Mouse (Mus musculus) lung, adult 2 months (tissue): ENCODE results near the gene Pkp4. TPM values are rescaled to one million over a fixed set of nuclear protein-coding genes. Genes with fewer than 3 reads are reported as not detected.
"Not testable (repeated sequence)": the region's sequence is repeated elsewhere in the genome, so short reads cannot be mapped to it uniquely, and the experiment has no call there.

Experiments
- DNase-seq: peaks from one replicate; pipeline ENCODE4 v3.0.0; 2022
- H3K4me1 ChIP-seq: fragments of 200-500 bp; 2 replicates; pipeline ENCODE4 v1.6.1; 2011; ENCODE audit warnings: low read length; ENCODE audit not compliant: control insufficient read depth, insufficient read depth
- H3K4me3 ChIP-seq: fragments of 200-500 bp; replicated peaks from 2 replicates; pipeline ENCODE3; 2011; ENCODE audit warnings: low read depth, mild to moderate bottlenecking, control low read depth, low read length; ENCODE audit errors: extremely low read depth
- CTCF ChIP-seq: fragments of 200-500 bp; IDR thresholded peaks from 2 replicates; pipeline ENCODE4 v1.5.1; 2011; ENCODE audit warnings: mild to moderate bottlenecking, low read length, control low read depth; ENCODE audit not compliant: insufficient read depth
- POLR2A ChIP-seq: fragments of 200-500 bp; IDR thresholded peaks from 2 replicates; pipeline ENCODE4 v1.6.1; 2011; ENCODE audit warnings: low read depth, mild to moderate bottlenecking, control low read depth, low read length, borderline replicate concordance; ENCODE audit errors: extremely low read depth
- WGBS: fragments of 180-500 bp; shearing (Covaris S2); methylation state at CpG from one replicate; pipeline ENCODE4 v1.1.7; 2018; 5-methylcytosine and 5-hydroxymethylcytosine counted together
- polyA plus RNA-seq: library from polyadenylated mRNA; depleted of rRNA; stranded (reverse); fragments of >200 nt; gene quantifications from 2 replicates; pipeline ENCODE4 v1.2.3, GENCODE M21; 2012

Pkp4 gene
- polyA plus RNA-seq, 1 experiment = 76.2 TPM

DNA sequence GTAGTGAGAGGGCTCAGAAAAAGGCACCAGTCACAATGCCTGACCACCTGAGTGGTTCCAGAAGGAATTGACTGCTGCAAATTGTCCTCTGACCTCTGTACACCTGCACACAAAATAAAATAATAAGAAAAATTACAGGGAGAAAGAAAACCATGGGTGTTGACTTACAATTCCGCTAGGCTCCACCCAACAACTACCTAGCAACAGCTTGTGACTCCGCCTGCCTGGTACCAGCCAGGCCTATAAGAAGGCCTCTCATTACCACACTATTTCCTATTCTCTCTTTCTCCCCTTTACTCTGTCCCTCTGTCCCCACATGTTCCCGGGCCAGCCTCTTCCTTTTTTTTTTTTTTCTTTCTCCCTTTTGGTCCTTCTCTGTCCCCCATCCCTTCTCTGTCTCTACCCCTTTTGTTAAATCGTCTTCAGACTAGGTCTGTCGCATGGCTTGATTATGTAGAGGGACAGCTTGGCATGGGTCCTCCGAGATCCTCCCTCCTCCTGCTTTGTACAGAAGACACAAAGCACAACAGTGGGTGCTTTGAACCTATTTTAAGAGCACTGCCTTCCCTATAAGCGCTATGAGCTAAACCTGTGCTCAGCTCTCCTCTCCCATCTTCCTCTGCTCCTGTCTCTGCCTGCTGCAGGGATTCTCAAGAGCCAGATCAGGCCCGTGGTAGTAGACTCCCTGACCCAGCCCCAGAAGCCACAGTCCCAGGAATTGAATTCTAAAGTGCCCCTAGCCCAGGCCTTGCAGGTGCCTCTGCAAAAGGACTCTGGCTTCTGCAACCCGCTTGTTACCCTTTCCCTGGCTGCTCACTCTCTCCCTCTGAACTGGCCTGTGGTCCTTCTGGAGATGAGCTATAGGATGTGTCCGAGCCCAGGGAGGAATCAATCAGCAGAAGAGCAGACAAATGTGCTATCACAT is 223.5 kb downstream of the Pkp4 start:
- TF ChIP-seq CTCF (no peak), POLR2A (no peak)
- H3K4me3 ChIP-seq = no peak overlapping the region
- no peak for DNase-seq
- 84% methylated on average over 10 of the region's 10 CpGs for WGBS
- no peaks in the 10 kb centered on the region for H3K4me1 ChIP-seq

DNA sequence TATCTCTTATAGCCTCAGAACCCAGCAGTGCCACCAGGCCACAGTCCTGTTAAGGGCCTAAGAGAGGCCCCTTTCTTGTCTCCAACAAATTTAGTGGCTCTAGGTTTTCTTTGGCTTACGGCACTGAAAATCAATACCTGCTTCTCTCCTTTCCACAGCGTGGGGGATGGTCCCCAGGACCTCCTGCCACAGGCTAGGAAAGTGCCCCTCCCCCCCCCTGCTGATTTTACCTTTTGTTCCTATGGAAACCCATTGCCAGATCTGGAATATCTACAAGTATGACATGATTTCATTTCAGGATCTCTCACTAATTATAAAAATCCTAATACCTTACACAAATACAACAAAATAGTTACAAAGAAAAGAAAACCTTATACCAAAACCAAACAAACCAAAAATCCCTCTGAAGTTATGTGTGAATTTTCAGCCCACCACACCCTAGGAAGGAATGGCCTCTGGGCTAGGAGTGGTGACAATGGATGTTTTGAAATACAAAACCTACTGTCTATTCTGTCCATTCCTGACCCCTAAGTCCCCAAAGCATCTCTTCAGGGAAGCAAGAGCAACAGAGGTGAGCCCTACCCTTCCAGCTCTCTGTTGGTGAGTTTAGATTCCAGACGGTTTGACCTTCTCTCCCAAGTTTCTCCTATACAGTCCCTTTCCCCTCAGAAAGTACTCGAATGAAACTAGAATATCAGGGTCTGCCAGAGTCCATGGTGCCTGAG is 224.7 kb downstream of the Pkp4 start:
- TF ChIP-seq CTCF (no peak), POLR2A (no peak)
- 60% methylated on average over 4 of the region's 4 CpGs for WGBS
- Histone ChIP-seq H3K4me3 (no peak overlapping the region), H3K4me1 (no peaks in the 10 kb centered on the region)
- DNase-seq = no peak

DNA sequence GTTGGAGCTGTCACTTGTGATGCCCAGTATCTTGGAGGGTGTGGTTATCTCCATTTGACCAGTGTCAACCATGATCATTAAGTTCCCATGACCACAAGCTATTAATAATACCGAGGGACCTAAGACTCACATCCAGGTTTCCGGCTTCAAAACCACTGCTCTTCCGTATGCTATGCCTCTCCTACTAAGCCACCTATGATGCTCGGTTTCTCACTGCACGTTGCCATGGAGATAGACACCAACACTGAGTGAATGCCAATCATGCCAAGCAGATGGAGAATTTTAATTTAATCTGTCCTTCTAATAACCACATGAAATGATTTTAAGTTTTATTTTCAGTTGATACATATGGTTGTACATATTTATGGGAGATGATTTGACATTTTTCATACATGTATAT is 229.3 kb downstream of the Pkp4 start:
- TF ChIP-seq CTCF = no peak
- no peak for TF ChIP-seq POLR2A
- H3K4me1 ChIP-seq = no peaks in the 10 kb centered on the region
- WGBS = 87% methylated on average over 5 of the region's 5 CpGs
- H3K4me3 ChIP-seq = no peak overlapping the region
- no peak for DNase-seq

DNA sequence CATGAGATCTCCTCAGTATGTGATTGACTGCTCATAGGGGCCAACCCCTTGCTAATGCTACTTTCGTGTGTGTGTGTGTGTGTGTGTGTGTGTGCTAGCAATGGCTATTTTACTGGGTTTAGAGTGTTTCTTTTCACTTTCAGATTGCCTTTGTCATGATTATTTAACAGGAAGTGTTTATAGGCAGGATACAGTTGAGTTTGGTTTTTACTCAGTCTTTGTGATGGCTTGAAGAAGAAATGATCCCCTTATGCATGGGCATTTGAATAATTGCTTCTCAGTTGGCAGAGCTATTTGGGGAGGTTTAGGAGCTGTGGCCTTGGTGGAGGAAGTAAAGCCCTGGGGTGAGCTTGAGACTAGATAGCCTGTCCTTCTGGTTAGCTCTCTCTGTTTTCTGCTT is 232.5 kb downstream of the Pkp4 start:
- no peaks in the 10 kb centered on the region for H3K4me1 ChIP-seq
- H3K4me3 ChIP-seq = no peak overlapping the region
- TF ChIP-seq POLR2A = no peak
- TF ChIP-seq CTCF = no peak
- 83% methylated on average over 1 of the region's 1 CpGs for WGBS
- DNase-seq = no peak

DNA sequence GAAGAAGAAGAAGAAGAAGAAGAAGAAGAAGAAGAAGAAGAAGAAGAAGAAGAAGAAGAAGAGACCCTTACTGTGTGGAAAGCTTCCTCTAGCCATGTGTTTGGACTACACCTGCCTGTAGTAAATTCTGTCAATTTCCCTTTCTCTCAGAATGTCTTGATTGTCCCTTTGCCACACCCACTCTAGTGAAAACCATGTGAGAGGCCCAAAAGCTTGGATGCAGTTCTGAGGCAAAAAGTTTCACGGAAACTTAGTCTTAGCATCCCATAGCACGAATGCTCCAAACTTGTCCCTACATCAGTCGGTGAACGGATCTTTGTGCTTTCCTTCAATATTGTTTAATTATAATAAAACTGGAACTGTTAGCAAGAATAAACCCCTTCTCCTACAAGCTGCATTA is 234.0 kb downstream of the Pkp4 start:
- TF ChIP-seq CTCF (no peak), POLR2A (no peak)
- Histone ChIP-seq H3K4me3 (no peak overlapping the region), H3K4me1 (no peaks in the 10 kb centered on the region)
- DNase-seq = no peak
- 97% methylated on average over 4 of the region's 4 CpGs for whole genome bisulfite sequencing

DNA sequence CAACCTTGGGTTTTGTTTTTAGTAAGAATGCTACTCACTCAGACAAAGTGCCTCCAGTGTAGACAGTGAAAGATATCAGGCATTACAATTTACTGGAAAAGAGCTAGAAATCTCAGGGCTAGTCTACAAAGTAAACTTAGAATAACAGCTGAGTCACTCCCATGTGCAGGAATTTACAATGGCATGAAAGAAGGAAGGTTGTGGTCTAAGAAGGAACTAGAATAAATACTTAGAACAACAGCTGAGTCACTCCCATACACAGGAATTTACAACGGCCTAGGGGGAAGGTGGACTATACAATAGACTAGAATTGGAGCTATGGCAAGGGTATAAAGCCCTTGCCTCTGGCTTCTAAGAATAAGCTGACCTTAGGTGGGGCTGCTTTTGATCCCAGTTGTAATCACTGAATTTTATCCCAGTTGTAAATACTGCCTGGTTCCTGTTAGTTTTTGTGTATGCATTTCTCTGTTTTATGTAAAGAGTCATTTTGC is 234.6 kb downstream of the Pkp4 start:
- not testable (repeated sequence) for DNase-seq, H3K4me1 ChIP-seq, H3K4me3 ChIP-seq
- WGBS = 35% methylated on average over 1 of the region's 1 CpGs

DNA sequence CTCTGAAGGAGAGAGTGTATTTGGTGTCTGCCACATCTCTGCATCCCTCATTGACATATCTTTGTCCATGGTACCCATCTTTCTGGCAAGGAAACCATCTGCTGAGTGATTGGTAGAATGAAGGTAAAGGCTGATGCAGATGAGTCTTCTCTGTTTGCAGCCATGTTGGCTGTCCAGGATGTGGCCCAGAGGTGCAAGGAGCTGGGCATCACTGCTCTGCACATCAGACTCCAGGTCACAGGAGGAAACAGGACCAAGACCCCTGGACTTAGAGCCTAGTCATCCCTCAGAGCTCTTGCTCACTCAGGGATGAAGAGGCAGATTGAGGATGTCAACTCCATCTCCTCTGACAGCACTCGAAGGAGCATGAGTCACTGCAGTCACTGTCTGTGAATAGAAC is 235.9 kb downstream of the Pkp4 start:
- WGBS = 80% methylated on average over 1 of the region's 1 CpGs
- DNase-seq = no peak
- no peak for TF ChIP-seq POLR2A
- no peak for TF ChIP-seq CTCF

DNA sequence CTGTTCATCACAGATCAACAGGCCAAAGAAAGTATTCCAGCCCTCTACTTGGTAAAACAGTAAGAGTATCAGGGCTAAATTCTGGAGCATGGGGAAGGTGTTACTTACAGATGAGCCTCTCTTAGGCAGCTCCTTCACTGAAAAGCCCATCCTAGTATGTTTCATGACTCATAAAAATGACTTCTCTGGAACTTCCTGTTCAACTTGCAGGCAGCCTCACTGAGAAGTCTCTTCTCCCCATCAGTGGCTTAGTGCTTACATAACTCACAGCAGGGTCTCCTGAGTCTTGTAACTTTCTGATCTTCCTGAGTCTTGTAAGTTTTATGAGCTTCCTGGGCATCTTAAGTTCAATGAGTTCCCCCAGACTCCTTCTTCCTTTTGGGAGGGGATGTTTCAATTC is 236.9 kb downstream of the Pkp4 start:
- Histone ChIP-seq H3K4me3 (no peak overlapping the region), H3K4me1 (peaks cover 9% of the 10 kb centered on the region)
- DNase-seq = no peak
- TF ChIP-seq CTCF = no peak
- no peak for TF ChIP-seq POLR2A

More for the DNA sequence above, 235.9 kb downstream of the Pkp4 start:
- Histone ChIP-seq H3K4me1 (peaks cover 5% of the 10 kb centered on the region), H3K4me3 (no peak overlapping the region)

DNA sequence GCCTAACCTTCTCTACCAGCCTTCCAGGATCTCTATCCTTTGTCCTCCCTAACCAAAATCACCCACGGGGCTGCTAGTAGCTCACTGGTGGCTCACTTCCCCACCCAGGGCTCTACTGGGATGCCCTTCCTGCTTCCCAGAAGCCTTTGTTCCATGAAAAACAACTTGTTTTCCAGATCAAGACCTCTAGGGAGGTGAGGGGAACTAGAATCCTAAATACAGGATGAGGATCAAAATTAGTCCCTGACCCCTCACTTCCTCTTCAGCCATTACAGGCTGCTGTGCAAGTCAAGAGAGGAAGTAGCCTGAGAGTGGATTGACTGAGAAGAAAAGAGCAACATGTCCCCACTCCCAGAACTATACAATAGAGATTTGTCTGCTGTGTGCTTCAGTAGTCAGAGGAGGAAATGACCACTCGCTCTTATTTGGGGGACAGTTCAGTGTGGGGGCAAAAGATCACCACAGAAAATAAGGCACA is 240.3 kb downstream of the Pkp4 start:
- TF ChIP-seq POLR2A (no peak), CTCF (no peak)
- Histone ChIP-seq H3K4me1 (peaks cover 9% of the 10 kb centered on the region), H3K4me3 (no peak overlapping the region)
- WGBS = 30% methylated on average over 2 of the region's 2 CpGs
- no peak for DNase-seq

DNA sequence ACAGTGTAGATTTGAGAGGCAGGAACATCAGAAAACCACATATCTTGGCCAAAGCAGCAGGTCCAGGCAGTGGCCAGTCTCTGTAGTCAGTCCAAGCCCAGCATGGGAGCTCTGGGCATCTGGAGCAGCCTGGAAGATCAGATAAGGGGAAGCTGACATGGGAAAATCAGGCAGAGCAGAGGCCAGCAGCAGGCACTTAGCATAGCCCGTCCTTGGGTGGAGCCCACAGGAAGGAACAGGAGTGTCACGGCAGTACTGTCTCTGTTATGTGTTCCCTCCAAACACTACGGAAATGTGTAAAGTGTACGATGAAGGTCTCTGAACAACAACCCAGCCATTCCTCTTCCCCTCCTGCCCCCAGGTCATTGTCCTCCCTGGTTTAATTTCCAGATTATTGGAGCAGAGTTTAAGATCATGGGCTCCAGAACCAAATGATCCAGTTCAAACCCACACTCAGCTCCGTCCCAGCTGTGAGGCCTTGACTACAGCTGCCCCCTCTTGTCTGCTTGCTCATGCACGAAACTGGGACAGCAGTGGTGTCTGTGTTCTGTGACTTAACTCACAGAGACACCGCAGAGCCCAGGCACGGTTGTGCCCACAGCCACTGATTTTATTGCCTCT is 241.3 kb downstream of the Pkp4 start:
- WGBS = 39% methylated on average over 8 of the region's 8 CpGs
- TF ChIP-seq CTCF = no peak
- peak; percentile 57; the same call in 1 of the 2 replicates for TF ChIP-seq POLR2A
- DNase-seq = peak; percentile 40
- Histone ChIP-seq H3K4me1 (peaks cover 9% of the 10 kb centered on the region), H3K4me3 (no peak overlapping the region)
